Mouse (Mus musculus) layer of hippocampus, adult 11-12 months (tissue): ENCODE data around the gene Mcm2.
A peak's percentile ranks its signal among the peaks of the same experiment; 100 is the strongest.

ENCODE experiments used
- DNase-seq: peaks from one replicate; pipeline ENCODE4 v3.0.0; 2022; ENCODE audit warnings: low spot score

Gene Mcm2

DNA sequence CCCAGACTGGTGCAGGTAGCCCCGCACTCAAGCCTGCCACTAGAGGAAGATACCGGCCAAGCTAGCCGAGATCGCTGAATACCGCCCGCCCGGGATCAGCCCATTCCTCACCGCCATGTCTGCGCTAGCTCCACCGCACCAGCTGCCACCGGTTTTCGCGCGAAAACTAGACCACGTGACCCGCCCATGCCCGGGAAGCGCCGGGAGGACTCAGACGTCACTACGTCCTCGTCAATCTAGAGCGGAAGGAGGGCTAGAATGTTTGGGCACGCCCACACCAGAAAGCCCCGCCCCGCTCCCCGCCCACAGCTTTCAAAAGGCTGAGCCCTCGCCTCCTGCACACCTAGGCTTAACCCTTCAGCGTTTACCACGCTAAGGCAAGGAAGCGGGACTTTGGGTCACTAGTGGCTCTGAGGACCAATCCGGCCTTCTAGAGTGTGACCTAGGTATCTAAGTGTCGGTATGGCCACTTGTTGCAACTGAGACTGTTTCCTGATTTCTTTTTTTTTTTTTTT is at the start of gene Mcm2:
Gene Mcm2 (minus strand): TSS at position 247 of the 515 bp plus-strand sequence.
- DNase-seq, result peak; percentile 88

DNA sequence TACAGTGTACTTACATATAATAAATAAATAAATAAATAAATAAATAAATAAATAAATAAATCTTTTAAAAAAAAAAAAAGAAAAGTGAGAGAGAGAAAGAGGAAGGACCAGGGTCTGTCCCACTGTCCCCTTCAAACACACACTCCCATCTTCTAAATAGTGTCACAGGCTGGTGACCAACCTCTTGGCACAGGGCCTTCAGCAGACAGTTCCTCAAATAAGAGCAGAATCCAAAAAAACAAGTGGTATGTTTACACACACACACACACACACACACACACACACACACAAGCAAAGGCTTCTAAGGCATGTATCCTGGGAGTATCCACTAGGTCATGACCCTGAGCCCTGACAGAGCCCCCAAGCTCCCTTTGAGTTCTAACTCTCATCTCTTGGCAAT is 49.2 kb upstream of the Mcm2 start:
- no peak for DNase-seq

DNA sequence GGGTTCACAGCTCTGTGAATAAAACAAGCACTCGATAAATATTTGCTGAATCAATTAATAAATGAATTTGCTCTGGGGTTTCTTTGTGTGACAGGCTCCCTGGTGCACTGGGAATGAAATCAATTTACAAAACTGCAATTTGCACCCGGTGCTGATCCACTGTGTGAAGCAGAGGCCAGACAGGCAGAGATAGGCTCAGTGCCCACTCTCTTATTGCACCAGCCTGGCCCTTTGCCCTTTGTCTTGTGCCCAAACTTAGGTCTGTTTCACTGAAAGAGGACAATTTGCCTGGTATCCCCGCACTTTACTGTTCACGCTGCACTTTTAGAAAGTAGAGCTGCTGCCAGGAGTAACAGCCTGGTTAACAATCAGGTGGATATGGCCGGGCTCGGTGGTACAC is 47.9 kb upstream of the Mcm2 start:
- no peak for DNase-seq

DNA sequence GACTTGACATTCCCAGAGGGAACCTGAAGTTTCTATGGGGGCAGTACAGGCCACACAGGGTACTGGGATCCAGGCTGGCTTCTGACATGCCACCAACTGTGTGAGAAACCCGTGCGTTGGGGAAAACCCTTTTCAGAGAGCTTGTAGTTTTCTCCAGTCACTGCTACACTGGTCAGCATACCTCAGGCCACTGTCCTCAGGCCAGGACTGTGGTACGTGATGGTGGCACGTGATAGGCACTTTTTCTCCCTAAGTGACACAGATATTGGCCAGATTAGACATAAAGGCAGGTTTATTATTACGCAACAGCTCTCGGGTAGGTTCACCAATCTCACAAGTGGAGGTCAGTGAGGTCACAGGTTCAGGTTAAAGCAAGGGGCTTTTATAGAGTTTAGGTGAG is 45.1 kb upstream of the Mcm2 start:
- DNase-seq, result no peak

DNA sequence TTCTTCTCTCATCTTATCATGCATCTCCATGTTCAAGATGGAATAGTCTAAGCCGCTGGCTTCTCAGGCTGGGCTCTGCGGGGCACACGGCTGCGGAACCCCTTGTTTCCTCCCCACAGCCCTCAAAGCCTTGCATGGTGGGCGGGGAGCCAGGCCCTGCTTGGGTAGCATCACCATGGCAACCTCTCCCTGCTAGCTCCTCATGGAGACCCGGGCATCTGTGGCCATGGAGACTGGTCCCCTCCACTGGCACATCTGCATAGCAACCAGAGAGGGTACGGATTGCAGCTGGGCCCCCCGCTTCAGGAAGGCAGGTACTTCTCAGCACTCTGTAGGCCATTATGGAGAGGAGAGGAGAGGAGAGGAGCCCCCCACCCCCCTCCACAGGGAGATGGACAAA is 44.0 kb upstream of the Mcm2 start:
- DNase-seq, result peak; percentile 69

DNA sequence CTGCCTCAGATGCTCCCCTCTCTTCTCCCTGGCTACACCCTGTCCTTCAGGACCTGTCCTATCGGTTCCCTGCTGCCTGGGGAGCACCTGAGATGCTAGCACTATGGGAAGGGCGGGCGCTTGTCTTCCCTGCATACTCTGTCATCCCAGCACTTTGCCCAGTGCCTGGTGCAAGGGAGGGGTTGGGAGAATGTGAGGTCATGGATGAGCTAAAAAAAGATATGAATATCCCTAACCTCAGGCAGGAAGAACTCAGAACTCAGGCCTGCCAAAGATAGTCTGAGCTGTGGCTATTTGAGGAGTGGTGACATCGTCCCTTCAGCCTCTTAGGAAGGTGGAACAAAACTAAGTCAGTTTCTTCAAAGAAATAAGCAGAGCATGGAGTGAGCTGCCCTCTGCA is 43.0 kb upstream of the Mcm2 start:
- DNase-seq, result no peak

DNA sequence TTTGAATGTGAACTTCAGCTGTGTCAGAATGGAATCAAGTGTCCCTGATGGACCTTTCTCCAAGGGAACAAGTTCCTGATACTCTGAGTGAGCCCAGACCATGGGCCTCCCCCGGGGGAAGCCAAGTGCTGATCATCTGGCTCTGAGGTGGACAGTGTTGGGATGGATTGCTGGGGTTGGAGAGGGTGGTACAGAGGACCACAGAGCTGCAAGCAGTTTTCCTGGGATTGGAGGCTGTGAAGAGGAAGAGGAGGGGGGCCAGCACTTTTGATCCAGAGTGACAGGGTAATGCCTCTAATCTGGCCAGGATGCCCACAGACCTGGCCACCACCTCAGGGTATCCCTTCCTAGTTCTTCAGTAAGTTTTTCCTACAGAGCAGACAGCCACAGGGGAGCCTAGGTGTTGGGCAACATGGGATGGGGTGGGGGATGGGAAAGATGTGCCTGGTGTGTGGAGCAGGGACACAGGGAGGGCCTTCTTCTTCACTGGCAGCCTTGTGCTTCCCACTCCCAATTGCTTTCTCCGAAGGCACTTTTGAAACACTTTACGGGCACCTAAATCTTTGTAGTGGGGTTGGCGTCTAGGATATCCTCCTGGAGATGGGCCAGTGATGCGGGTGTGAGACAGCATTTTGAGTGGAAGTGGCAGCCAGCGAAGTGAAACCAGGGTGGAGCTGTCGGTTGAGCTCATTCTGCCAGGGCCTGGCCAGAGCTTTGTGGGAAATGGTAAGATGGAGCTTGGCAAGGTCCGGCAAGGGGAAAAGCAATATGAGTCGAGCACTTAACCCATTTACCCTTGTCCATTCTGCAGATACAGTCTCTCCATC is 41.7 kb upstream of the Mcm2 start:
- no peak for DNase-seq

DNA sequence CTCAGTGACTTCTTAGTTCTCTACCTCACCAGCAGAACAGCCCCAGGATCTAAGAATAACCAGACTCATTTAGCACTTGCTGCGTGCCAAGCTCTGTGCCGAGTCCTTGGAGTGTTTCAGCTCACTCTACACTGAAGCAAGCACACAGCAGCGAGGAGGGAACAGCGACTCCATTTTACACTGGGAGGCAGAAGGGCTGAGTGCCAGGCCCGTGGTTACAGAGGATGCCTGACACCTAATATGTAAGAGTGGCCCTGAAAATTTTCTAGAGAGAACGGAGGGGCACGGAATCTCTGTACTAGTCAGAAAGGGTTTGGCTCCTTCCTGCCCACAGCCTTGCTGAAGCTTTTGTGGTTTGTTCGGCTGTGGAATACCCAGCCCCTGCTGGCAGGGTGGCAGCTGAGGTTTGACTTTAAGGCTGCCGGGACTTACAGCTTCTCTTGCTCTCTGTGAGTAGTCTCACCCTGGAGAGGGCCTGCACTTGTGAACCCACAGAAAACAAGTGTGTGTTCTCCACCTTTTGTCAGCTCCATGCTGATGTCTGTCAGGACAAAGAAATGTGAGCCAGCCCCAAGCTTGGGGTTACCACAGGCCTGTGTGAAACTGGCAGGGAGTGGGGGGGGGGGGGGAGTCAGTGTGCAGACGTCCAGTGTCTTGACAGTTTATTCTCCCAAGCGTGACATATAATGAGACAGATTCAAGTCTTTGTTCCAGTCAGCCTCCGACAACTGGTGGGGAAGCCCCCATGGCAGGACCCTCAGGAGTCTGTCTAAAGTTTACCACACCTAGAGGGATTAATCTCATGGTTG is 40.9 kb upstream of the Mcm2 start:
- no peak for DNase-seq

DNA sequence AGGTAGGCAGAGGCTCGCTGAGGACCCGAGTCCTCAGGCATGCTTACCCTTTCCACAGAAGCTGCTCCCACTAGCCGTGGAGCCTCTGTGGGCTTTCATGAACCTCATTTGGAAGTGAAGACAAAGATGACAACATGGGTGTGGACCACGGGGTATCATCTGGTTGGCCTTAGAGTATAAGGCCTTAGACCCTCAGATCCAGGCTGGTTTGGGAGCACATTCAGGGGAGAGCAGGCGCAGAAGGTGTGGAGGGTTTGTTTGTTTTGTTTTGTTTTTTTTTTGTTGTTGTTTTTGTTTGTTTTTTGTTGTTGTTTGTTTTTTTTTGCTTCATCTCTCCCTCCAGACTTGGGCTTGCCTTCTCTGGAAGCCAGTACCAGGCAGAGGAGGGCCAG is 40.1 kb upstream of the Mcm2 start:
- DNase-seq, result no peak

DNA sequence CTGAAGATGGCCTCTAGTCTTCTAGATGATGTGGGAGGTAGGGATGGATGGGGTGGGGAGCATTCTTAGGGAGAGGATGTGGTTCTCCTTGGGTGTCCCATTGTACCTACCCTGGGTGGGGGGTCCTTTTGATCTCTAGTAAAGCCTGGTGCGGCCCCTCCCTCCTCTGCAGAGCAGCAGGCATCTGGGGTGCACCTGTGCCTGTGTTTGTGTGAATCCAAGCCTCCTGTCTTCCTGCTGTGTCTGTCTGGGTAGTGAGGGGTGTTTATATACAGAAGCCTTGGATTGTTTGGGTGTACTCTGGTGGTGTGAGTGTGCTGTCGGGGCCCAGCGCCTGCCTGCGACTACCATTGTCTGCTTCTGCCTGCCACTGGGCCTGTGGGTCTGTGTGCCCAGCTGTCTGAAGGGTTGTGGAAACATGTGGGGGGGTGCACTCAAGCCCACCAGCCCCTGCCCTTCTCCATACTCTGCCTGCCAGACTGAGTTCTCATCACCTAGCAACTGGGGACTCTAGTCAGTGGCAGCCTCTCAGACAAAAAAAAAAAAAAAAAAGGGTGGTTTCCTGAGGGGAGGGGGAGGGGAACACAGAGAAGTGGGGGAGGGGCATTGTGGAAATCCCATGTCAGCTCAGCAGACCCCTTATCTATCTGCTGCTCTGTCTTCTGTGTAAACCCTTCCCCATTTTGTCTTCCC is 39.5 kb upstream of the Mcm2 start:
- no peak for DNase-seq

DNA sequence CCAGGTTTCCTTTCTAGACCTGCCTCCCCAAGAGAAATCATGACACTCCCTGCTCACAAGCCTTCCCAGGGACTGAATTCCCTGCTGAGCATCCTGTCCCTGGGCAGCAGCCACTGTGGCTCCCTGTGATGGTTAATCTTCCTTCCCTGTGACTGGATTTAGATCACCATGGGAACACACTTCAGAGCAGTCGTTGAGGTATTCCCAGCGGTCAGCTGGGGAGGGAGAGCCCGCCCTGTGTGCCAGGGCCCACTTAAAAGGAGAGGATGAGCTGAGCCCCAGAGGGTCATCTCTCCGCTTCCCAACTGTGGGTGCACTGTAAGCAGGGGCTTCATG is 38.6 kb upstream of the Mcm2 start:
- no peak for DNase-seq

DNA sequence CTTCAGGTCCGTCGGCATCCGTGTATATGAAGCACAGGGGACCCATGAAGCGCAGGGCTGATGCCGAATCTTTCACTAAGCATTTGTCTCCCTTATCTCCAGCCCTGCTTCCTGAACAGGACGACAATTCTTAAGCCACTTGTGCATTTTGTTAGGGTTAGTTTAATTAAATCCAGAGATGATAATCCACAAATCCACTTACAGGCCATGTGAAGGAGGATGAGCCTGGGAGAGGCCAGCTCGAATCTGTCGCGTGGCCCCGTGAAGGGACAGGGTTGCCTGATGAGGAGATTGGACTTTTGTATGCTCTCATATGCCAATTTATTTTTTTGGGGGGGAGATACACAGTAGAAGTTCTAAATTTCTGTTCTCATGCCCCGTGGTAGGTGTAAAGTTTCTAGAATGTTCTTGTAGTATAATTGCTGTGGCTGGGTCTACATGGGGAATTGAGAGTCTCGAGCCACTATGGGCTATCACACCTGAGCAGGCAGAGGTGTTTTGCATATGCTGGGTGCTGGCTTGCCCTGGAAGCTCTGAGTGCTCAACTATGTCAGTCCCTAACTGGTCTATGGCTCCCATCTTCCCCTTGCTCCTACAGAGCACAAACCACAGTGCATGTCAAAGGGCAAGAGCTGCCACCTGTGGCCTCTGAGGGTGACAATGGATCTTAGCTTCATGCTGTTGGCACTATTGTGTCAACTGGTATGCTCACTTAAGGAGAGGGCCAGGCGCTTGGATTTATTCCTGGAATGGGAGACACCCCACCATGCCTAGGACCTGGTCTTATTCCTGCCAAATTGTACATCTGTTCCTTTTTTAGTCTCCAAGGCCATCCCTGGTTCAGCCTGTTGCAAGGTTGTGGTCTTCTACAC is 38.0 kb upstream of the Mcm2 start:
- no peak for DNase-seq

DNA sequence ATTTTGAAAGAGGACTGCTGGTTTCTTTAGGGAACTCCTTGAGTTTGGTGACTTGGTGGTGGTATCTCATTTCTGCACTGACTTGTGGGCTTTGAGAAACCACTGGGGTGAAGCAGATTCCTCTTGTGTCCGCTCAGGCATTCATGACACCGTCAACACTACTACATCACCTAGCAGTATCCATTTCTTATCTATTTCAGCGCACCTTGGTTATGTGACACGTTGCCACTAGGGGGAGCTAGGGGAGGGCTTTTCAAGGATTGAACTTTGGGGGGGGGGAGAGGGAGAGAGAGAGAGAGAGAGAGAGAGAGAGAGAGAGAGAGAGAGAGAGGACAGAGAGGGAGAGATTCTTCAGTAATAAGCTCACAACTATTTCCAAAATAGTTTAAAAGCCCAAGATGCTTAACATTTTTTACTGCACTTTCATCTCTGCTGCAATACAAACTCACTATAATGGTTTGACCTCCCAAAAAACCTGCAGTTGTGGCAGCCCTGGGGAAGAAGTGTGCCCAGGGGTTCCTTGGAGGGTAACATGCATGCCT is 37.2 kb upstream of the Mcm2 start:
- peak; percentile 57 for DNase-seq

DNA sequence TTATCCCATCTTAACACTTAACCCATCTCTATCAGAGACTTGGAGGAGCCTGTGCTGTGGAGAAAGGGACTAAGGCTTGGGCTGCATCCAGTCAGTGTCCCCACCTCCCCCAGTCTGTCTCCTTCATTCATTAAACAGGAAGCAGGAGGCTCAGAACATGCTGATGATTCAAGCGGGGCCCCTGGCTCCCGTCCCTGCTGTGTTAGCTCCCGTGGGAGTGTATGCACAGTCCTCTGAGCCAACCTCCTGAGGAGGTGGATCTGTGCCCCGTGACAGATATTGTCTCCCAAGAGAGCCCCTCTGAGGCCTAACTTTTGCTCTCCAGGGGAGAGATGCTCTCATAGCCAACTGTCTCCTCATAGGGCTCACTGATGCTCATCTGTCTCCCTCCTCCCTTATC is 36.2 kb upstream of the Mcm2 start:
- peak; percentile 55 for DNase-seq

DNA sequence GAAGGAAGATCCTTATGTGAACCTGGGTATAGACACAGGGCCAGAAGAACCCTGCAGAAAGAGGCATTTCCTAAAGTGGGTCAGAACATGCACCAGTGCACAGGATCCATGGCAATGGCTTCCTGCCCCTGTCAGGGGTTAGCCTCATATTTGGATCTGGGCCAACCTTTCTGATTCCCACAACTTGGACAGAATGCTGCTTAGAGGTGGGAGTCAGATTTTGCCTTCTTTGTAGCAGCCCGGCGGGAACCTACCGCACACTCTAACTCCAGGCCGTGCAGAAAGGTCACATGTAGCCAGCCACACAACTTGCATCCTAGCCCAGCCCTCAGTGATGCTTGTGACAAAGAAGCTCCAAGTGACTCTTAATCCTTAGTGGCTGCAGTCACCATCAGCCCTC is 35.6 kb upstream of the Mcm2 start:
- no peak for DNase-seq

DNA sequence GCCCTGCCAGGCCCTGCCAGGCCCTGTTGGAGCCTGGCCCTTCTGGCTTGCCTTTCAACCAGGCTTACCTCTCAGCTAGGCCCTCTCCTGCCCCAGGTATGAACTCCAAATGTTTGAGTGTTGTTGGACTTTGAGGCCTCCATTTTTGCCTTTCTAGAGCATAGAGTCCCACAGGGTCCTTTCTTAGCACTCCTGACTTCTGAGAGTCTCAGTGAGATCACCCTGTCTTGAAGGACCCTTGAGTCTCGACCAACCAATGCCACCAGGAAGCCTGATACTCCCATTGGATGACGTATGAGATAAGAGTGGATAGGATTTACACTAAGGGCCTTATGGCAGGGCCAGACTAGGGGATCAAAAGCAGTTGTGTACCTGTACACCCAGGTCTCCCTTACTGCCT is 32.9 kb upstream of the Mcm2 start:
- DNase-seq, result no peak

DNA sequence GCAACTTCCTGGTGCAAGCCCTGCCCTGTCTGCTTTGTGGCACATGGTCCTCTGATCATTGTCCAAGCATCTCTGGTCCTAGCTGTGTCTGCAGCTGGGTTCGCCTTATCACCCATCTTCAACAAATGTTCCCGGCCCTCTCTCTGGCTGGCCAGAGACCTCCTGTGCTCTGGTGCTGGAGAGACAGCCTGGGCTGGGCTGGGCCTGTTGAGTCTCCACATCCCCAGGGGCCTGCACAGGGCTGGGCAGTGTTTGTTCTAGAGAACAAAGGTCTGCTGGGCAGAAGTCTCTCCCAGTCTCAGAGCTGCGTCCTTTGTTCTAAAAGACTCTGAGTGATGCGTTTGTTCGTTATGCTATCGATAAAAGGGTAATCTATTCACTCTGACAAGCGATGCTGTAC is 31.5 kb upstream of the Mcm2 start:
- no peak for DNase-seq

DNA sequence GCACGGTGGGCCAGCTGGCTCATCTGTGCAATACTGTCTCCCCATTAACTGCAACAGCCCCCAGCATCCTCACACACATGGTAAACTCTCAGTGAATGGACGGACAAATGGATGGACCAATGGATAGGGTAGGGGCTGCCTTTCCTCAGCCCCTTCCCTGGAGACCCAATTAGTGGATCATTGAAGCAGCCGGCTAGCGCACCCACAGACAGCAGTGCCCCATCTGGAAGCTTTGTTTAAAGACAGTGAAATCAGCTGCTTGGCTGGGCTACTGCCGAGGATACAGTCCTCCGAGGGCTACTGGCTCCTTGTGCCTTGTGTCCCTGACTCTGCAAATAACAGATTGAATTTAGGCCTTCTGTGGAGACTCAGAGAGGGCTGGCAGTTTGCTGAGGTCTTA is 30.9 kb upstream of the Mcm2 start:
- no peak for DNase-seq

DNA sequence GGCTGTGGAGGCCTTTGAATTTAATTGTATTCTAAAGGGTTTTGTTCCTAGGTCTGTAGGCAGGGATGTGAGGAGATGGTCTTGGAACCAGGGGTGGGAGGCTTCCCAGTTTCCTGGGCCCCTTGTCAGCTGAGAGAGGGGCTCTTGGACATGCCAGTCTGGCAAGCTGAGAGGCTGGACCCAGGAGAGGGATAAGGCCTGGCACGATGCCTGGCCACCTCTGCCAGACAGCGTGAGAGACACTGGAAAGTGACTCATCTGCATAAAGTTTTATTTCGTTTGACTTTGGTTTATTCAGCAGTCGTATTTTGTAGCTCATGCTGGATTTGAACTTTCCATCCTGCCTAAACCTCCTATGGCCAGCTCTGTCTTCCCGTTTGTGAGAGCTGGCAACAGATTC is 30.0 kb upstream of the Mcm2 start:
- DNase-seq, result no peak

DNA sequence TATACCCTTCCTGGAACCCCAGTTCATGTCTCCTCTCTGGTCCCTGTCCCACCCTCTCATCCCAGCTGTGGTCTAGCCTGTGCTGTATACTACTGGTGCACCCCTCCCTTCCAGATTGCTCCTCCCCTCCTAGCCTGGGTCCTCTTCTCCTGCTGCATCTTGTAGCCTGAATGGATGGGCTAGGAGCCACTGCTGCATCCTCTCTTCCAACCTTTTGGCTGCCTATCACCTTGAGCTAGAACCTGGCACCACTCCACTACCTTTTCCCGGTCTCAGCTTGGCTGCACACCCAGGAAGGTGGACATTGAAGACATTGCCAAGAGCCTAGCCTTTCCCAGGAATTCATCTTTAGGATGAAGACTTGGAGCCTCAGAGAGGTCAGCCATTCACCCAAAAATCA is 29.4 kb upstream of the Mcm2 start:
- DNase-seq, result no peak

DNA sequence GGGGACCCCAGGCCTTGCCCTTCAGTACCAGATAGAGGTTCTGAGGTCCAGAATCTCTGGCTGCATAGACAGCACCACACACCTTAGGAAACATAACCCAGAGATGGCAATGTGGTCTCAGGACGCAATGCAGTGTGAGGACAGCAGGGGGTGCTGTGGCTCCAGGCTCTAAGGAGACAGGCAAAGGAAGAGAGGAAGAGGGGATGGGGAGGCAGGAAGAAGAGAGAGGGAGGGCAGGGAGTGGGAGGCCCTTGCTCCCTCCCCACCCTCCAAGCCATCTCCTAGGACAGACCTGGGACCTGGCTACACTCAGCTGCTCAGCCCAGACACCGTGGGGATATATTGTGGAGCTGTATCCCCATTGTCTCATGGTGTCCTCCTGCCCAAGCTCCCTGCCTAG is 29.0 kb upstream of the Mcm2 start:
- DNase-seq, result peak; percentile 85

DNA sequence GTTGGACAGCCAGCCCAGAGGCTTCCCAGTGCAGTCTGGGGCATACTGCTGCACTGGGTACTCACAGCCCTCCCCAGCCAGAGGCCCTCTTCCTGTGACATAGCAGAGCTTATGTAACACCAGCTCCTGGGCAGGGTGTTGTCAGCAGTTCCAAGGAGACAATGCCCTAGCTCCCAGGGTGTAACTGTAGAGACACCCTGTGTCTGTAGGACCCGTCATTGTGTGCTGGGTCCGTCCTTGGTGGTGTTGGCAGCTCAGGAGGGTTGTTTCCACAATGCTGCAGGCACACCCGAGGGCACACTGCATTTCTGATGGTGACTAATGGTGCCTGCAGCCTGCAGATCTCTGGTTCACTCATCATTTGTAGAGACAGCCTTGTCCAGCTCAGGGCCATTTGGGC is 28.3 kb upstream of the Mcm2 start:
- DNase-seq, result no peak
